Mouse (Mus musculus): Measurements from ENCODE around the gene Hcn1.

- TF ChIP-seq CTCF (IDR thresholded peaks at IDR 0.05; ENCODE audit: low read depth) = no peak
- TF ChIP-seq EP300 (IDR thresholded peaks at IDR 0.05; ENCODE audit: low read depth) = no peak
These were observed 108.7 kb downstream of the Hcn1 start for GRCm38 (mm10) chr13:117710811-117711210.
